33 mouse cellular contexts compared by ENCODE assay signal in the genomic region with DNA sequence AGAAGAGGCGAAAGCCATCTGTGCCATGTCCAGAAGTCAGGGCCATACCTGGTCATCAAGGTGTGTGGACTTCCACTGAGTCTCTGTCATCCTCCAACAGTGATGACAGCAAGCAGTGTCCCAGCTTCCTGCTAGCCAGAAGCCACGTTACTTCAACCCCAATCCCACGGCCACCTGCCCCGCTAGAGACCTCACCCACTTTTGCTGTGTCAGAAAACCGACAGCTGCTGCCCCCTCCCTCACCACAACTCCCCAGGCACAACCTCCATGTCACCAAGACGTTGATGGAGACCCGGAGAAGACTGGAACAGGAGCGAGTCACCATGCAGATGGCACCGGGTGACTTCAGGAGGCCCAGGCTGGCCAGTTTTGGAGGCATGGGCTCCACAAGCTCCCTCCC.
"Had no signal": no experiment of that assay in that cellular context is flagged by ENCODE, and none has a peak within 500 bp of the region (broad histone marks: within the 10 kb centered on the region; RNA-seq: fewer than 3 reads in every experiment).

No protein-coding gene starts in this region.

- H3K36me3 ChIP-seq: hindbrain, embryonic 15.5 days had no signal

- H3K27me3 ChIP-seq: heart, embryonic 15.5 days; intestine, embryonic 15.5 days; kidney, embryonic 15.5 days had no signal

- H3K9ac ChIP-seq: heart, embryonic 15.5 days; hindbrain, embryonic 12.5 days; hindbrain, embryonic 13.5 days; hindbrain, embryonic 14.5 days; hindbrain, embryonic 15.5 days; intestine, embryonic 15.5 days; kidney, embryonic 15.5 days had no signal

- H3K4me2 ChIP-seq: hindbrain, embryonic 12.5 days; hindbrain, embryonic 13.5 days; hindbrain, embryonic 14.5 days; hindbrain, embryonic 15.5 days; intestine, embryonic 15.5 days; kidney, embryonic 15.5 days had no signal

- ATAC-seq: hindbrain, embryonic 16.5 days; hindbrain, postnatal 0 days; inflammation-experienced regulatory T-cells, adult 6 months; intestine, embryonic 15.5 days; intestine, embryonic 16.5 days; intestine, postnatal 0 days had no signal

- H3K27ac ChIP-seq: heart, embryonic 15.5 days; hindbrain, embryonic 10.5 days; hindbrain, embryonic 12.5 days; hindbrain, embryonic 13.5 days; hindbrain, embryonic 14.5 days; hindbrain, embryonic 15.5 days; hindbrain, postnatal 0 days; intestine, embryonic 15.5 days; kidney, embryonic 15.5 days; kidney, postnatal 0 days; layer of hippocampus, adult 2 months; left cerebral cortex, adult 2 months had no signal

- H3K4me3 ChIP-seq: heart, embryonic 15.5 days; hindbrain, embryonic 10.5 days; hindbrain, embryonic 12.5 days; hindbrain, embryonic 13.5 days; hindbrain, embryonic 15.5 days; intestine, embryonic 15.5 days; kidney, embryonic 15.5 days; layer of hippocampus, adult 2 months; left cerebral cortex, adult 2 months had no signal

- H3K9me3 ChIP-seq: heart, embryonic 10.5 days; heart, embryonic 15.5 days; hindbrain, embryonic 10.5 days; hindbrain, embryonic 12.5 days; hindbrain, embryonic 13.5 days; hindbrain, embryonic 15.5 days; intestine, embryonic 15.5 days; kidney, embryonic 15.5 days had no signal

- DNase-seq: heart, postnatal 10 days; heart, postnatal 14 days; heart, postnatal 36 days; heart, postnatal 4 days; kidney, adult 11 months; kidney, adult 18-20 months; kidney, adult 2 months; kidney, adult 8-10 months; kidney, adult 9 months; kidney, postnatal 10 days; kidney, postnatal 14 days; kidney, postnatal 25 days; kidney, postnatal 36 days; kidney, postnatal 4 days; layer of hippocampus, adult 9-11 months; layer of hippocampus, postnatal 36 days had no signal
